Mouse (Mus musculus) heart, embryonic 12.5 days (tissue): ENCODE measurements around the gene Lrrc10b. TPM values are rescaled to one million over a fixed set of nuclear protein-coding genes. Genes with fewer than 3 reads are reported as not detected.

Experiments used
- ATAC-seq: fragments of 200-750 bp; cut with Nextera tagmentation; 2 replicates; pipeline ENCODE4 v1.8.0; 2017; ENCODE audit warnings: moderate TSS enrichment, moderate library complexity; ENCODE audit not compliant: insufficient number of reproducible peaks, low FRiP score
- H3K27ac ChIP-seq: fragments of 300-500 bp; sonication (generic); 2 replicates; pipeline ENCODE4 v1.5.1; 2016; ENCODE audit warnings: mild to moderate bottlenecking, moderate library complexity; ENCODE audit not compliant: poor library complexity, severe bottlenecking
- H3K27me3 ChIP-seq: fragments of 300-500 bp; sonication (generic); replicated peaks from 2 replicates; pipeline ENCODE4 v1.6.1; 2016; ENCODE audit warnings: mild to moderate bottlenecking, moderate library complexity
- H3K36me3 ChIP-seq: fragments of 300-500 bp; sonication (generic); 2 replicates; pipeline ENCODE4 v1.6.1; 2016; ENCODE audit warnings: mild to moderate bottlenecking, moderate library complexity
- H3K4me1 ChIP-seq: fragments of 300-500 bp; sonication (generic); replicated peaks from 2 replicates; pipeline ENCODE4 v1.6.1; 2016; ENCODE audit warnings: mild to moderate bottlenecking
- H3K4me2 ChIP-seq: fragments of 300-500 bp; sonication (generic); 2 replicates; pipeline ENCODE4 v1.6.1; 2016; ENCODE audit warnings: mild to moderate bottlenecking, moderate library complexity
- H3K4me3 ChIP-seq: fragments of 300-500 bp; sonication (generic); 2 replicates; pipeline ENCODE4 v1.5.1; 2016; ENCODE audit warnings: mild to moderate bottlenecking
- H3K9ac ChIP-seq: fragments of 300-500 bp; sonication (generic); 2 replicates; pipeline ENCODE4 v1.6.1; 2016; ENCODE audit warnings: mild to moderate bottlenecking, moderate library complexity
- H3K9me3 ChIP-seq: fragments of 300-500 bp; sonication (generic); replicated peaks from 2 replicates; pipeline ENCODE4 v1.6.1; 2016; ENCODE audit warnings: mild to moderate bottlenecking, moderate library complexity
- WGBS: fragments of 180-500 bp; shearing (Covaris S2); methylation state at CpG from one replicate; pipeline ENCODE4 v1.1.7; 2016; 5-methylcytosine and 5-hydroxymethylcytosine counted together
- polyA plus RNA-seq: library from polyadenylated mRNA; unstranded; fragments of >200 nt; fragmentation: Nextera tagmentation; extraction: Ambion mirVana; gene quantifications from 2 replicates; pipeline ENCODE4 v1.2.1, GENCODE M21; 2016

The Lrrc10b gene
- polyA plus RNA-seq = 0.14 and 0.26 TPM in 2 replicates

DNA sequence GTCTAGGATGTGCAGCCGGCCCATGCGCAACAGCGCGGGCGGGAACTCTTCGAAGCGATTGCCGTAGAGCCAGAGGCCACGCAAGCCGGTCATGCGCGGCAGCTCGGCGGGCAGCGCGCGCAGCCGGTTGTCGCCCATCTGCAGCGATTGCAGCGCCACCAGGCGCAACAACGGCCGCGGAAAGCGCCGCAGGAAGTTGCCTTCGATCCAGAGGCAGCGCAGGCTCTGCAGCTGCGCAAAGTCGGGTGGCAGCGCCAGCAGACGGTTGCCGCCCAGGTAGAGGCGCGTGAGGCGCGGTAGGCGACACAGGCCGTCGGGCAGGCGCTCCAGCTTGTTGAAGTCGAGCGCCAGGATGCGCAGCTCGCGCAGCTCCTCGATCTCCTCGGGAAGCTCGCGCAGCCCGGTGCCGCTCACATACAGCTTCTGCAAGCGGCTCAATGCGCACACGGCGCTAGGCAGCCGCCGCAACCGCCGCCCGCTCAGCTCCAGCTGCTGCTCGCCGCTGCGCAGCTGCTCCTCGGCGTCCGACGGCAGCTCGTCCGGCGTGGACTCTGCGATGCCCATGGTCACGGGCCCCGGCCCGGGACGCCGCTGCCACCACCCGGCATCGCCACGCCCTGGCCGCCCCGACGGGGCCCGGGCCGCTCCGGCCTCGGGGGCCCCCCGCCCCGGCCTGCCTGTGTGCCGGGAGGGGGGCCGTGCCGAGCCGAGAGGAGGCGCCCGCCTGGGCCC, at the start of gene Lrrc10b:
Gene Lrrc10b, minus strand, starts transcription at position 722 of the 732 bp plus-strand sequence.
- peak within 1 kb of the TSS; percentile 68 for H3K4me2 ChIP-seq
- peak; percentile 30; the same call in 1 of the 2 replicates for ATAC-seq
- no peak within 1 kb of the TSS for H3K27ac ChIP-seq
- H3K4me3 ChIP-seq = peak within 1 kb of the TSS; percentile 48
- H3K9ac ChIP-seq = no peak within 1 kb of the TSS
- under 1% methylated on average over 78 of the region's 96 CpGs for WGBS
- H3K27me3 ChIP-seq = peaks cover 100% of the 10 kb centered on the region
- H3K4me1 ChIP-seq = peaks cover 11% of the 10 kb centered on the region; the same call in 1 of the 2 replicates
- H3K9me3 ChIP-seq = no peaks in the 10 kb centered on the region
- H3K36me3 ChIP-seq = no peaks in the 10 kb centered on the region

DNA sequence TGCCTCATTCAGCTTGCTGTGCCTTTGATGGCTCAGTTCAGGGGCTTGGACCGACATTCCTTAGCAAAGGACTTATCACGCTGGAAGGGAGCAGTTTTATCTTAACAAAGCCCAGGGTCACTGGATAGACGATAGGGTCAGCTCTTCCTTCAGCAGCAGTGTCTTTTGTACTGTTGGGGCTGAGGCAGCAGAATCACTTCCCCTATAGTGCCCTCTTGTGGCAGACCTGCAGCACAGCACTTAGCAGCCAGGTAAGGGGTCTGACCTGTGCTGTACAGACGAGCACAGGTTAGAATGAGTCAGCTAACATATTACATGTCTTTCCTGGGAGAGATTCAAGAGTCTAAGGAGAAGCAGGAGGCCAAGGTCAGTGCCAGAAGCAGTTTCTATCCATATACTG, 45.3 kb upstream of the Lrrc10b start:
- Histone ChIP-seq H3K4me1 (0 out of 2 replicates have a peak, but pooled peaks cover under 1% of the 10 kb centered on the region), H3K9ac (no peak overlapping the region), H3K36me3 (peaks cover 67% of the 10 kb centered on the region), H3K27ac (no peak overlapping the region), H3K9me3 (no peaks in the 10 kb centered on the region), H3K4me2 (no peak overlapping the region), H3K4me3 (no peak overlapping the region), H3K27me3 (no peaks in the 10 kb centered on the region)
- WGBS = 7% methylated on average over 4 of the region's 4 CpGs
- ATAC-seq = peak; percentile 77; the same call in 1 of the 2 replicates

DNA sequence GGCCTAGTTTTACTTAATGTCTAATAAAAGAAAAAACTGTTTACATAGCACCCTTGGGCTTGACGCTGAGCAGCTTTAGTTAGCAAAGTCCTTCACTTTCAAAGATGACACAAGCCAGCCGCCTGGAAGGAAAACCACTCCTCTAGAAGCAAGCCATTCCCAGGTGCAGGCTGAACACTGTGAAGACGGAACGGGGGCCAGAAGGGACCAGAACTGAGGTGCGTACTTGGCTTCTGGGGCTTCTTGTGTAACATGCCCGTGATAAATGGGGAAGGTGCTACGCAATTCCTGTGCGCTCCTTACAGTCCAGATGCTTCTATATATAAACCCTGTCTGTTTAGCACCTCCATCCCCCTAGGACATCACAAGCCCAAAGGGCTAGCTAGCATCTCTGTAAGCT, 43.3 kb upstream of the Lrrc10b start:
- WGBS = 85% methylated on average over 8 of the region's 8 CpGs
- H3K9ac ChIP-seq = peak overlapping the region; percentile 8; the same call in 1 of the 2 replicates
- ATAC-seq = no peak
- H3K27ac ChIP-seq = no peak overlapping the region
- H3K9me3 ChIP-seq = no peaks in the 10 kb centered on the region
- H3K27me3 ChIP-seq = 0 out of 2 replicates have a peak, but pooled peaks cover 4% of the 10 kb centered on the region
- 0 out of 2 replicates have a peak, but pooled peaks cover 3% of the 10 kb centered on the region for H3K4me1 ChIP-seq
- H3K36me3 ChIP-seq = peaks cover 53% of the 10 kb centered on the region
- H3K4me2 ChIP-seq = no peak overlapping the region
- H3K4me3 ChIP-seq = no peak overlapping the region

DNA sequence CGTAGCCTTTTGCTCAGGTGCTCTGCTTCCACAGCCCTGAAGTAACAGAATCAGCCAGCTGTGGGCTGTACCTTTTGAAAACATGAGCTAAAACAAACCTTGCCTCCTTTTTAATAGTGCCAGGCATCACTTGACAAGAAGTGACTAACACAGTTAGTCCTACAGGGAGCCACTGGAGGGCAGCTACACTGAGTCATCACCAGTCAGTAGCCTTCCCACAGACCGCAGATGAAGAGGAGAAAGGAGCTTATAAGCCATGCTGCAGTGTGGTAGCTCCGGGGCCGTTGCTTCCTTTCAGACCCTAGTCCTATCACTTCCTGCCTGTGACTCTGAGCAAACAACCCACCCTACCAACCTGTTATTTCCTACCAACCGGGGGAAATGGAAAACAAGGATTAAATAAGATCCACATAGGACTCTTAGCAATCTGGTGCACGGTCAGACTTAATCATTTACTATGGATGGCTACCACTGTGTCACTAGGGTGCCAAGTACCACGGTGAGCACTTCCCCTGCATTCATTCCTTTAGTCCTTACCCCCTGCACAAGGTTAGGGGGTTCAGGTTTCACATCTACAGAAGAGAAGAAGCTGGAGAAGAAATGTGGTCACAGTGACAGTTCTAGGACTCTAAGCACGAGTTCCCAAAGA, 40.4 kb upstream of the Lrrc10b start:
- no peak overlapping the region for H3K9ac ChIP-seq
- H3K27ac ChIP-seq = no peak overlapping the region
- H3K4me3 ChIP-seq = no peak overlapping the region
- WGBS = 51% methylated on average over 8 of the region's 8 CpGs
- H3K9me3 ChIP-seq = no peaks in the 10 kb centered on the region
- H3K4me1 ChIP-seq = peaks cover 8% of the 10 kb centered on the region; the same call in 1 of the 2 replicates
- peaks cover 14% of the 10 kb centered on the region; the same call in 1 of the 2 replicates for H3K27me3 ChIP-seq
- no peak overlapping the region for H3K4me2 ChIP-seq
- ATAC-seq = no peak
- H3K36me3 ChIP-seq = peaks cover 34% of the 10 kb centered on the region

DNA sequence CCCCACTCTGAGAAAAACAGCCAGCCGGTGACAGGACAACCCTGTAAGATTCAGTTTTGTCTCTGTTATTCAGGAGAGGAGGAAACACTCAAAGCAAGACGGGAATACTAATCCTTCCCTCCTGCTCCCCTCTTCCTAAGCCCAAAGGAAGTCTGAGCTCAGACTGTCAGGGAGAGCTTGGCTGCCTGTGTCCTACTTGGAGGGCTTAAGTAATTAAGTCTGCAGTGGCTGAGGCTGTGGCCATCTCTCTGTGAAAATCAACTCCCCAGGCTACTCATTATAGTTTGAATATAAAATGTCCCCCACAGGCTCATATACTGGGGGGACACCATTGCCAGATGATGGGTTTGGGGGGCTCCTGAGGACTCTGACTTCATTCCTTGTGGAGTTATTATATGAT, 39.7 kb upstream of the Lrrc10b start:
- H3K4me2 ChIP-seq = no peak overlapping the region
- H3K4me1 ChIP-seq = peaks cover 15% of the 10 kb centered on the region; the same call in 1 of the 2 replicates
- H3K9ac ChIP-seq = no peak overlapping the region
- H3K27ac ChIP-seq = no peak overlapping the region
- WGBS = 55% methylated on average over 2 of the region's 2 CpGs
- peaks cover 15% of the 10 kb centered on the region; the same call in 1 of the 2 replicates for H3K27me3 ChIP-seq
- no peak overlapping the region for H3K4me3 ChIP-seq
- ATAC-seq = no peak
- no peaks in the 10 kb centered on the region for H3K9me3 ChIP-seq
- H3K36me3 ChIP-seq = peaks cover 33% of the 10 kb centered on the region

DNA sequence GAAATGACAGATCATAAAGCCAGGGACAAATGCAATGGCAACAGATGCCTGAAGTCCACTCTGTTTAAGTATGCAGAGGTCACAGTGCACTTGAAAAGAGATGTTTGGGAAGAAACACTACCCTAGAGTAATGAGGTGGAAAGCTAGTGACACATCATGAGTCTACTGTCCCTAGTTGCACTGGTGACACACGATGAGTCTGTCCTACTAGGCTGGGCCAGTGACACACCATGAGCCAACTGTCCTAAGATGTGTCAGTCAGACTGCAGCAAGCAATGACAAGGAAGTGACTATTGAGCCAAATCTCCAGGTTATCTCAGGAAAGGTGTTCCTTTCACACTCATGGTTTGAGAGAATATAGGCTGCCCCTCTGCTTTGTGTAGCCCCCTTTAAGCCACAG, 38.4 kb upstream of the Lrrc10b start:
- H3K36me3 ChIP-seq = peaks cover 20% of the 10 kb centered on the region
- no peak for ATAC-seq
- no peak overlapping the region for H3K4me2 ChIP-seq
- peaks cover 15% of the 10 kb centered on the region; the same call in 1 of the 2 replicates for H3K4me1 ChIP-seq
- H3K27me3 ChIP-seq = peaks cover 28% of the 10 kb centered on the region
- 90% methylated on average over 1 of the region's 1 CpGs for WGBS
- no peak overlapping the region for H3K4me3 ChIP-seq
- H3K9me3 ChIP-seq = no peaks in the 10 kb centered on the region
- H3K9ac ChIP-seq = no peak overlapping the region
- no peak overlapping the region for H3K27ac ChIP-seq

DNA sequence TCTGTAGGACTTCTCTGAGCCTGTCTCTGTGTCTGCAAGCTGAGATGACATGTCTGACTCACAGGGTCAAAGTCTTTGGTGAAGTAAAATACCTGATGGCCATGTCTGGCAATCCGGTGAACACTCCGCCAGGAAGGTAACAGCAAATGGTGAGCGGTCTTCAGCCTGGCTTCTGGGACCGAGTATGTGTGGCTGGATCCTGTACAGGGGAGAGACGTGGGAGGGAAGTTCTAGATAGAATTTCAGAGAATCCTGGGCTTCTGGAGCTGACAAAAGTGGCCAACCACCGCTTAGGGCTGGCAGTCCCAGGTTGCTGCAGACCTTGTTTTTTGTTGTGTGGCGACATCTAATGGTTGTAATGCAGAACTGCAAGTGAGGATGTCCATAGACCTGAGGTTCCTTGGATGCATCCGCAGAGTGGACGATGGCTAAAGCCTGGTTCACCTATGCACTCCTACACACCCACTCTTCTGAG, 29.0 kb upstream of the Lrrc10b start:
- Histone ChIP-seq H3K4me1 (peaks cover 13% of the 10 kb centered on the region), H3K27ac (no peak overlapping the region), H3K4me2 (no peak overlapping the region), H3K9me3 (no peaks in the 10 kb centered on the region), H3K9ac (no peak overlapping the region), H3K27me3 (peaks cover 76% of the 10 kb centered on the region), H3K36me3 (no peaks in the 10 kb centered on the region), H3K4me3 (no peak overlapping the region)
- ATAC-seq = peak; percentile 46
- WGBS = 25% methylated on average over 9 of the region's 9 CpGs

DNA sequence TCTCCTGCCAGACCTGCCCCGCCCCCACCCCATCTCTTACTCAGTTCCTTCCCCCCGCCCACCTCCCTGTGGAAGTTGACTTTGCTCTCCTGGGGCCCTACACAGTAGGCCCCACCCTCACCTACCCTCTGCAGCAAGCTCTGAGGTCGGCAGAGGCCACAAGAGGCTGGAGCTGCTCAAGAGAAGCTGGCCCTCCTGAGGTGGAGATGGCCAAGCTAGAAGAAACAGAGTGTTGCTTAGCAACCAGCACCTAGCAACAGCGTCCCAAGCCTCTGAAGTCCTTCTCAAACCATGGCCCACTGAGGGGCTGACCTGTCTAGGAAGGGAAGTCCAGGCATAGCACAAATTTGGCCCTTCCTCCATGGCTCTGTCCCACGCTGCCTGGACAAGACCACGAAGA, 25.4 kb upstream of the Lrrc10b start, which contains the start of gene Ppp1r32:
Gene Ppp1r32, minus strand, starts transcription at position 226 of the 400 bp plus-strand sequence.
- Histone ChIP-seq H3K36me3 (no peaks in the 10 kb centered on the region), H3K4me3 (no peak within 1 kb of the TSS), H3K27me3 (peaks cover 73% of the 10 kb centered on the region), H3K9me3 (no peaks in the 10 kb centered on the region), H3K4me1 (peaks cover 13% of the 10 kb centered on the region), H3K27ac (no peak within 1 kb of the TSS), H3K4me2 (no peak within 1 kb of the TSS), H3K9ac (no peak within 1 kb of the TSS)
- peak; percentile 35; the same call in 1 of the 2 replicates for ATAC-seq
- 27% methylated on average over 6 of the region's 6 CpGs for WGBS

DNA sequence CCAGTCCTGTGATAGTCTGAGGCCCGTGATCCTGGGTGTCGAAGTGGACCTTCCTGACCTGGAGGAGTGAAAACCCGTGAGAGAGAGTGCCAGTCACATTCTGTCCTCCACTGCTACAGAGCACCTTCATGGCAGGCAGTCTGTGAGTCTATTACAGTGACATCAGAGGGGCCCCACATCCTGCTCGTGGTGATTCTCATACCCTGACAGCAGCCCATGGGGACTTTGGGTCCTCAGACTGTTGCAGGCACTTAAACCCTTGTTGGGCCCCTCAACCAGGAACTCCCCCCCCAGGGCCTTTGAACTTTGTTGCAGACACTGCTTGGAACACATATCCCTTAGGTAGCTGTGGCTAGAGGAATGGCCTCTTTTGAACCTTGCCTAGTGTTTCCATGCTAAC, 22.3 kb upstream of the Lrrc10b start:
- H3K4me2 ChIP-seq = no peak overlapping the region
- no peaks in the 10 kb centered on the region for H3K9me3 ChIP-seq
- no peaks in the 10 kb centered on the region for H3K36me3 ChIP-seq
- WGBS = 33% methylated on average over 4 of the region's 4 CpGs
- H3K4me3 ChIP-seq = no peak overlapping the region
- H3K4me1 ChIP-seq = peaks cover 13% of the 10 kb centered on the region
- peaks cover 76% of the 10 kb centered on the region for H3K27me3 ChIP-seq
- H3K9ac ChIP-seq = no peak overlapping the region
- H3K27ac ChIP-seq = no peak overlapping the region
- no peak for ATAC-seq

DNA sequence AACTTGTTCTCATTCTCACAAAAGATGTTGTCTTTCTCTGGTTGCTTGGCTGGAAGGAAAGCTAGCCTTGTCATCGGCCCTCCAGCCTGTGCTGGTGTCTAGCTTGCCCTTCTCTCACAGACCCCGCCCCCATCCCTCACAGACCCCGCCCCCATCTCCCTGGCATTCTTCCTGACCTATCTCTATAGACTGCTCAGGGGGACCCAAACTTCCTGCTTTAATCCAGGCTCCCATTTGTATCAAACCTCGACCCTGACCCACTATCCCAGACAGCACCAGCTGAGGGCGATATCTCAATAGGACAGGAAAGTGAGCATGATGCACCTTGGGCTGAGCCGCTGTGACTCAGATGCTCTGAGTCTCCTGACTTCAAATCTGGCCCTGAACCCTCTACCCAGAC, 16.5 kb upstream of the Lrrc10b start:
- peaks cover 78% of the 10 kb centered on the region for H3K27me3 ChIP-seq
- peaks cover 6% of the 10 kb centered on the region; the same call in 1 of the 2 replicates for H3K4me1 ChIP-seq
- H3K36me3 ChIP-seq = no peaks in the 10 kb centered on the region
- no peak overlapping the region for H3K4me2 ChIP-seq
- no peak overlapping the region for H3K9ac ChIP-seq
- H3K27ac ChIP-seq = no peak overlapping the region
- peak; percentile 66; the same call in 1 of the 2 replicates for ATAC-seq
- no peak overlapping the region for H3K4me3 ChIP-seq
- no peaks in the 10 kb centered on the region for H3K9me3 ChIP-seq
- 23% methylated on average over 6 of the region's 6 CpGs for WGBS

DNA sequence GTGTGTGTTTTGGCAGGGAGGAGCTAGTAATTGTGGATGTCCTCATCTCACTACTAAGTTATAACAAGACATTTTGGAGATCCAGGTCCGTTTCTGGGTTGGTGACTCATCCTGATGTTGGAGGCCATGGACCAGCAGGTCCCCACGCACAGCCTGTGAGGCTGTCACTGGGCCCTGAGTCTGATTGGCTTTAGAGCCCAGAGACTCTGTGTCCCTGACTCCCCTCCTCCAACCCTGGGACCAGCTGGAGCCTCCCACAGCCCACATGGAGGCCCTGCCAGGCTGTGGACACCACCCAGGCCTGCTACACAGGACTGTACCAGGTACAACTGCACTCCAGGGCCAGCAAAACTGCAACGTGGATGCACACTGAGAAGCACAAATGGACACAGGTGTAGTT, 15.7 kb upstream of the Lrrc10b start:
- Histone ChIP-seq H3K4me2 (no peak overlapping the region), H3K4me3 (no peak overlapping the region), H3K4me1 (peaks cover 6% of the 10 kb centered on the region; the same call in 1 of the 2 replicates), H3K27ac (no peak overlapping the region), H3K9me3 (no peaks in the 10 kb centered on the region), H3K27me3 (peaks cover 77% of the 10 kb centered on the region), H3K36me3 (no peaks in the 10 kb centered on the region), H3K9ac (no peak overlapping the region)
- WGBS = 63% methylated on average over 3 of the region's 3 CpGs
- no peak for ATAC-seq
